Mouse (Mus musculus): Measurements from ENCODE around the gene Cdkal1. TPM values are rescaled to one million over a fixed set of nuclear protein-coding genes. Genes with fewer than 3 reads are reported as not detected.

Cdkal1 gene
- polyA plus RNA-seq, 1 experiment, result 1.2 TPM

GRCm38 (mm10) chr13:29621363-29621762 is 234.1 kb downstream of the Cdkal1 start:
- H3K4me3 ChIP-seq (ENCODE audit: extremely low read depth, insufficient read depth, insufficient read length), result no peak overlapping the region
- H3K36me3 ChIP-seq (ENCODE audit: control insufficient read depth, insufficient read depth, low read length), result no peaks in the 10 kb centered on the region
- no peak overlapping the region for H3K27ac ChIP-seq (ENCODE audit: insufficient read depth, low read length)
- no peaks in the 10 kb centered on the region for H3K27me3 ChIP-seq (ENCODE audit: control insufficient read depth, insufficient read depth, low read length)
- TF ChIP-seq POLR2A (IDR thresholded peaks at IDR 0.05; ENCODE audit: low read depth, low read length), result no peak
- no peak for TF ChIP-seq CTCF (IDR thresholded peaks at IDR 0.05; ENCODE audit: extremely low read depth, insufficient read depth, insufficient read length, insufficient replicate concordance)
- WGBS, result 96% methylated on average over 1 of the region's 1 CpGs
- no peak for DNase-seq (ENCODE audit: low read depth in 1 of 2, low spot score in 2 of 2)
- no peaks in the 10 kb centered on the region for H3K4me1 ChIP-seq (ENCODE audit: control insufficient read depth, insufficient read depth, insufficient read length)

- no peaks in the 10 kb centered on the region for H3K27me3 ChIP-seq (ENCODE audit: control insufficient read depth, insufficient read depth, low read length)
- WGBS, result 95% methylated on average over 7 of the region's 7 CpGs
- no peak for DNase-seq (ENCODE audit: low read depth in 1 of 2, low spot score in 2 of 2)
- no peaks in the 10 kb centered on the region for H3K36me3 ChIP-seq (ENCODE audit: control insufficient read depth, insufficient read depth, low read length)
- no peak overlapping the region for H3K4me3 ChIP-seq (ENCODE audit: extremely low read depth, insufficient read depth, insufficient read length)
- TF ChIP-seq CTCF (IDR thresholded peaks at IDR 0.05; ENCODE audit: extremely low read depth, insufficient read depth, insufficient read length, insufficient replicate concordance), result no peak
- TF ChIP-seq POLR2A (IDR thresholded peaks at IDR 0.05; ENCODE audit: low read depth, low read length), result no peak
- no peak overlapping the region for H3K27ac ChIP-seq (ENCODE audit: insufficient read depth, low read length)
- H3K4me1 ChIP-seq (ENCODE audit: control insufficient read depth, insufficient read depth, insufficient read length), result no peaks in the 10 kb centered on the region
Observed at GRCm38 (mm10) chr13:29620826-29621225, 234.6 kb downstream of the Cdkal1 start.

GRCm38 (mm10) chr13:29616654-29617171 is 238.8 kb downstream of the Cdkal1 start:
- Histone ChIP-seq H3K4me1 (ENCODE audit: control insufficient read depth, insufficient read depth, insufficient read length) (no peaks in the 10 kb centered on the region), H3K27ac (ENCODE audit: insufficient read depth, low read length) (no peak overlapping the region), H3K27me3 (ENCODE audit: control insufficient read depth, insufficient read depth, low read length) (no peaks in the 10 kb centered on the region), H3K36me3 (ENCODE audit: control insufficient read depth, insufficient read depth, low read length) (no peaks in the 10 kb centered on the region), H3K4me3 (ENCODE audit: extremely low read depth, insufficient read depth, insufficient read length) (no peak overlapping the region)
- TF ChIP-seq CTCF (IDR thresholded peaks at IDR 0.05; ENCODE audit: extremely low read depth, insufficient read depth, insufficient read length, insufficient replicate concordance) (no peak), POLR2A (IDR thresholded peaks at IDR 0.05; ENCODE audit: low read depth, low read length) (no peak)
- no peak for DNase-seq (ENCODE audit: low read depth in 1 of 2, low spot score in 2 of 2)
- WGBS, result 94% methylated on average over 3 of the region's 3 CpGs

- H3K27me3 ChIP-seq (ENCODE audit: control insufficient read depth, insufficient read depth, low read length), result no peaks in the 10 kb centered on the region
- H3K4me1 ChIP-seq (ENCODE audit: control insufficient read depth, insufficient read depth, insufficient read length), result no peaks in the 10 kb centered on the region
- 87% methylated on average over 3 of the region's 3 CpGs for WGBS
- no peak for DNase-seq (ENCODE audit: low read depth in 1 of 2, low spot score in 2 of 2)
- H3K4me3 ChIP-seq (ENCODE audit: extremely low read depth, insufficient read depth, insufficient read length), result no peak overlapping the region
- H3K27ac ChIP-seq (ENCODE audit: insufficient read depth, low read length), result no peak overlapping the region
- no peaks in the 10 kb centered on the region for H3K36me3 ChIP-seq (ENCODE audit: control insufficient read depth, insufficient read depth, low read length)
- TF ChIP-seq POLR2A (IDR thresholded peaks at IDR 0.05; ENCODE audit: low read depth, low read length), result no peak
- no peak for TF ChIP-seq CTCF (IDR thresholded peaks at IDR 0.05; ENCODE audit: extremely low read depth, insufficient read depth, insufficient read length, insufficient replicate concordance)
Observed at GRCm38 (mm10) chr13:29615987-29616386, 239.5 kb downstream of the Cdkal1 start.

GRCm38 (mm10) chr13:29615081-29615480 is 240.4 kb downstream of the Cdkal1 start:
- no peaks in the 10 kb centered on the region for H3K4me1 ChIP-seq (ENCODE audit: control insufficient read depth, insufficient read depth, insufficient read length)
- H3K27me3 ChIP-seq (ENCODE audit: control insufficient read depth, insufficient read depth, low read length), result no peaks in the 10 kb centered on the region
- H3K4me3 ChIP-seq (ENCODE audit: extremely low read depth, insufficient read depth, insufficient read length), result no peak overlapping the region
- TF ChIP-seq POLR2A (IDR thresholded peaks at IDR 0.05; ENCODE audit: low read depth, low read length) (no peak), CTCF (IDR thresholded peaks at IDR 0.05; ENCODE audit: extremely low read depth, insufficient read depth, insufficient read length, insufficient replicate concordance) (no peak)
- H3K36me3 ChIP-seq (ENCODE audit: control insufficient read depth, insufficient read depth, low read length), result no peaks in the 10 kb centered on the region
- 91% methylated on average over 7 of the region's 7 CpGs for WGBS
- no peak overlapping the region for H3K27ac ChIP-seq (ENCODE audit: insufficient read depth, low read length)
- no peak for DNase-seq (ENCODE audit: low read depth in 1 of 2, low spot score in 2 of 2)

GRCm38 (mm10) chr13:29610051-29610931 is 245.2 kb downstream of the Cdkal1 start:
- no peak for DNase-seq (ENCODE audit: low read depth in 1 of 2, low spot score in 2 of 2)
- TF ChIP-seq CTCF (IDR thresholded peaks at IDR 0.05; ENCODE audit: extremely low read depth, insufficient read depth, insufficient read length, insufficient replicate concordance), result no peak
- TF ChIP-seq POLR2A (IDR thresholded peaks at IDR 0.05; ENCODE audit: low read depth, low read length), result no peak
- 61% methylated on average over 13 of the region's 13 CpGs for WGBS

GRCm38 (mm10) chr13:29609441-29609840 is 246.0 kb downstream of the Cdkal1 start:
- Histone ChIP-seq H3K36me3 (ENCODE audit: control insufficient read depth, insufficient read depth, low read length) (no peaks in the 10 kb centered on the region), H3K4me1 (ENCODE audit: control insufficient read depth, insufficient read depth, insufficient read length) (no peaks in the 10 kb centered on the region), H3K4me3 (ENCODE audit: extremely low read depth, insufficient read depth, insufficient read length) (no peak overlapping the region), H3K27me3 (ENCODE audit: control insufficient read depth, insufficient read depth, low read length) (no peaks in the 10 kb centered on the region), H3K27ac (ENCODE audit: insufficient read depth, low read length) (no peak overlapping the region)
- TF ChIP-seq POLR2A (IDR thresholded peaks at IDR 0.05; ENCODE audit: low read depth, low read length) (no peak), CTCF (IDR thresholded peaks at IDR 0.05; ENCODE audit: extremely low read depth, insufficient read depth, insufficient read length, insufficient replicate concordance) (no peak)
- 80% methylated on average over 5 of the region's 5 CpGs for whole genome bisulfite sequencing
- no peak for DNase-seq (ENCODE audit: low read depth in 1 of 2, low spot score in 2 of 2)

More at GRCm38 (mm10) chr13:29610051-29610931, 245.2 kb downstream of the Cdkal1 start:
- no peaks in the 10 kb centered on the region for H3K36me3 ChIP-seq (ENCODE audit: control insufficient read depth, insufficient read depth, low read length)
- no peak overlapping the region for H3K4me3 ChIP-seq (ENCODE audit: extremely low read depth, insufficient read depth, insufficient read length)
- H3K27ac ChIP-seq (ENCODE audit: insufficient read depth, low read length), result no peak overlapping the region
- H3K27me3 ChIP-seq (ENCODE audit: control insufficient read depth, insufficient read depth, low read length), result no peaks in the 10 kb centered on the region
- no peaks in the 10 kb centered on the region for H3K4me1 ChIP-seq (ENCODE audit: control insufficient read depth, insufficient read depth, insufficient read length)
